Mouse (Mus musculus): ENCODE measurements around the gene Brd9.
A peak's percentile ranks its signal among the peaks of the same experiment; 100 is the strongest.

DNA sequence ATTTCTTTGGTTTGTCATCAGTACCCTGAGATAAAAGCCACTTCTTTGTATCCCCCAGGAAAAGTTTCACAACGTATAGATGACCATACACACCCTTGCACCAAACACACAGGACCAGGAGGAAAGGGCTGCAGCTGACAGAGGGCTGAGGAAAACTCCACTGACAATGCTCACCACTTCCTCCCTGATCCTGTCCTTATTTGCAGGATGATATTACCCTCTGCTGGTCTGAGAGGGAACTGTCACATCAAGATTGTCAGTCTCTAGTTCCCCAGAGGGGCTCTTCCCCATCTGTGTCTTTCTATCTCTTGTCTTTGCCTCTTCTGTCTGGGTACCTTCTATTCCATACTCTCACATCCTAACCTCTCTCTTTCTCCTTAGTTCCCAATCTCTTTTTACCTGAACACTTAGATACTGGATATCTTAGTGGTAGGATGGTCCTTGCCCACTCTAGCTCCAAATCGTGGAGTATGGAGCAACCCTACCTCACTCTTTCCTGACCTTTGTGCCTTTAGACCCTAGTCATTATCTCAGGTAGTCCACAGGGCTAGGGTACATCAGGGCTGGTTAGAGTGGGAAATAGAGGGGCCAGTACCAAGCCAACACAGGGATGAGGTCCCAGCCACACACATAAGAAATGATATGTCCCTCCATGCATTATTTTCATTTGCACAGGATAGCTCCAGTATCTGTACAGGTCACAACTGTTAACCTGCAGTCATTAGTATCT, 29.8 kb upstream of the Brd9 start:
- TF ChIP-seq CTCF (IDR thresholded peaks at IDR 0.05; ENCODE audit: low read depth, low read length) (0 out of 2 replicates have a peak, but pooled peaks have one; percentile 13), POLR2A (IDR thresholded peaks at IDR 0.05; ENCODE audit: borderline replicate concordance, low read depth, low read length) (no peak)

Data from bone marrow macrophage, adult 2 months (primary cell).